Mouse (Mus musculus): Measurements from ENCODE around the gene Tbc1d7. TPM values are rescaled to one million over a fixed set of nuclear protein-coding genes. Genes with fewer than 3 reads are reported as not detected.

Tbc1d7 gene
- polyA plus RNA-seq, 1 experiment from 2014 or later: 52.0 TPM

GRCm38 (mm10) chr13:43206118-43206683 is 34.9 kb upstream of the Tbc1d7 start:
- H3K4me3 ChIP-seq (replicated peaks; ENCODE audit: low read depth, low read length): no peak overlapping the region
- ATAC-seq (replicated peaks; ENCODE audit: low FRiP score, low read depth) (no peak), DNase-seq (ENCODE audit: low spot score) (no peak)
- H3K4me2 ChIP-seq (ENCODE audit: low read length): no peak overlapping the region
- WGBS: 74% methylated on average over 12 of the region's 12 CpGs
- no peaks in the 10 kb centered on the region for H3K36me3 ChIP-seq (ENCODE audit: insufficient read depth, low read length)
- no peaks in the 10 kb centered on the region for H3K27me3 ChIP-seq (ENCODE audit: insufficient read depth, low read length)
- no peak for TF ChIP-seq CTCF (IDR thresholded peaks at IDR 0.05; ENCODE audit: low read depth)
- H3K9me3 ChIP-seq (replicated peaks; ENCODE audit: low read length): no peaks in the 10 kb centered on the region
- no peaks in the 10 kb centered on the region for H3K4me1 ChIP-seq (replicated peaks; ENCODE audit: insufficient read depth, low read length)
- no peak overlapping the region for H3K9ac ChIP-seq (ENCODE audit: low read depth, low read length)
- H3K27ac ChIP-seq: no peak overlapping the region

DNA sequence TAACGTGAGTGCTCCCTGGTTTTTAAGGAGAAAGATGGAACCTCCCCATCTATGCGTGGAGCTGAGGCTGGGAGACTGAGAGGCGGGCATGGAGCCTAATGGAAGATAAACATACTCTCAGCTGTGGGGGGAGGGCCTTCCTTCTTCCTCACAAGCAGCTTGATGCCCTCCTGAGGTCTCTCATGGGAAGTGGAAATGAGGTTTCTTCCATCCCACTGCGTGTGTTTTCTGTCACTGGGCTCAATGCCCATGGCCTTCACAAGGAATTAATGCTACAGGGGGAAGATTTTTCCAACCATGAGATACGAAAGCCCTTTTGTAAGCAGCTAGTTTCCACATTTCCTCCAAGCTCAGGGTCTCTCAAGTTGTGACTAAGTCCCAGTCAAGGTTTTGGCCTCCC is 32.3 kb upstream of the Tbc1d7 start:
- DNase-seq (ENCODE audit: low spot score) (no peak), ATAC-seq (replicated peaks; ENCODE audit: low FRiP score, low read depth) (no peak)
- Histone ChIP-seq H3K27me3 (ENCODE audit: insufficient read depth, low read length) (no peaks in the 10 kb centered on the region), H3K36me3 (ENCODE audit: insufficient read depth, low read length) (no peaks in the 10 kb centered on the region), H3K9ac (ENCODE audit: low read depth, low read length) (no peak overlapping the region), H3K4me3 (replicated peaks; ENCODE audit: low read depth, low read length) (no peak overlapping the region), H3K9me3 (replicated peaks; ENCODE audit: low read length) (no peaks in the 10 kb centered on the region), H3K4me1 (replicated peaks; ENCODE audit: insufficient read depth, low read length) (no peaks in the 10 kb centered on the region), H3K27ac (no peak overlapping the region), H3K4me2 (ENCODE audit: low read length) (no peak overlapping the region)
- no peak for TF ChIP-seq CTCF (IDR thresholded peaks at IDR 0.05; ENCODE audit: low read depth)
- 62% methylated on average over 5 of the region's 5 CpGs for WGBS

DNA sequence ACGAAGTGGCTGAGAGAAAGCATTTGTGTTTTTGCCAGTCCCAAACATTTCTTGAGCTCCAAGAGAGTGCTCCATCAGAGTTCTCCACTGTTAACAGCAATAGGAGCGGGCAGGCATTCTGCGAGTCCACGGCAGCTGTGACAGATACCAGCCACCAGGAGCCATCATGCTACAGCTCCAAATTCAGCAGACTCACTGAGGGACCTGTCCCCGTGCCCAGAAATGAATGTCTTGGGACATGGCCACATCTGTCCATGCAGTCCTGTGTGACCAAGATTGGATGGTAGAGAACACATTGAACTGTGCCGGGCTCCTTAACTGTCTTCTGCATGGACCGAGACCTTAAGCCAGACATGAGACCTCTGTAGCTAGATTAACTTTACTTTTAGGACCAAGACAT is 31.9 kb upstream of the Tbc1d7 start:
- Histone ChIP-seq H3K36me3 (ENCODE audit: insufficient read depth, low read length) (no peaks in the 10 kb centered on the region), H3K4me3 (replicated peaks; ENCODE audit: low read depth, low read length) (no peak overlapping the region), H3K9me3 (replicated peaks; ENCODE audit: low read length) (no peaks in the 10 kb centered on the region), H3K4me1 (replicated peaks; ENCODE audit: insufficient read depth, low read length) (no peaks in the 10 kb centered on the region), H3K27ac (no peak overlapping the region), H3K9ac (ENCODE audit: low read depth, low read length) (no peak overlapping the region), H3K27me3 (ENCODE audit: insufficient read depth, low read length) (no peaks in the 10 kb centered on the region), H3K4me2 (ENCODE audit: low read length) (no peak overlapping the region)
- WGBS: 84% methylated on average over 7 of the region's 7 CpGs
- no peak for DNase-seq (ENCODE audit: low spot score)
- no peak for ATAC-seq (replicated peaks; ENCODE audit: low FRiP score, low read depth)
- TF ChIP-seq CTCF (IDR thresholded peaks at IDR 0.05; ENCODE audit: low read depth): 0 out of 2 replicates have a peak, but pooled peaks have one; percentile 12

GRCm38 (mm10) chr13:43202351-43202750 is 31.1 kb upstream of the Tbc1d7 start:
- 82% methylated on average over 10 of the region's 10 CpGs for WGBS
- no peak overlapping the region for H3K4me3 ChIP-seq (replicated peaks; ENCODE audit: low read depth, low read length)
- H3K36me3 ChIP-seq (ENCODE audit: insufficient read depth, low read length): no peaks in the 10 kb centered on the region
- H3K27ac ChIP-seq: no peak overlapping the region
- H3K4me1 ChIP-seq (replicated peaks; ENCODE audit: insufficient read depth, low read length): no peaks in the 10 kb centered on the region
- ATAC-seq (replicated peaks; ENCODE audit: low FRiP score, low read depth): no peak
- no peak overlapping the region for H3K9ac ChIP-seq (ENCODE audit: low read depth, low read length)
- no peaks in the 10 kb centered on the region for H3K27me3 ChIP-seq (ENCODE audit: insufficient read depth, low read length)
- TF ChIP-seq CTCF (IDR thresholded peaks at IDR 0.05; ENCODE audit: low read depth): no peak
- H3K9me3 ChIP-seq (replicated peaks; ENCODE audit: low read length): no peaks in the 10 kb centered on the region
- H3K4me2 ChIP-seq (ENCODE audit: low read length): no peak overlapping the region
- no peak for DNase-seq (ENCODE audit: low spot score)

DNA sequence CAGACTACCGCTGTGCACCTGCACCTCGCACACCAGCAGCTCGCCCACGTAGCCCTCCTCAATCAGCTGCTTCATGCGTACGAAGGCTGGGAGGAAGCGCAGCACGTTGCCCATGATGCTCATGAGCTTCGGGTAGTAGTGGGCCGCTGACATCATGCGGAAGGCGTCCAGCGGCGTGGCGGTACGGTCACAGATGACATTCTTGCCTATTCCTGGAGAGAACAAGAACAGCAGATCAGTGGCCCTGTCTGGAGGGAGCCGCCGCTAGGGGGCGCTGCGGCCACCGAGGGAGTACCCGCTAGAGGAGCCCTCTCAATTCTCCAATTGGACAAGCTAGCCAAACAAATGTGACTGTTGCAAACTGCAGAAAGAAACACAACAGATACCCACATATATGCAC is 29.7 kb upstream of the Tbc1d7 start:
- Histone ChIP-seq H3K36me3 (ENCODE audit: insufficient read depth, low read length) (no peaks in the 10 kb centered on the region), H3K4me3 (replicated peaks; ENCODE audit: low read depth, low read length) (no peak overlapping the region), H3K27me3 (ENCODE audit: insufficient read depth, low read length) (no peaks in the 10 kb centered on the region), H3K9me3 (replicated peaks; ENCODE audit: low read length) (no peaks in the 10 kb centered on the region), H3K27ac (no peak overlapping the region), H3K4me2 (ENCODE audit: low read length) (no peak overlapping the region; the same call in 1 of the 2 replicates), H3K9ac (ENCODE audit: low read depth, low read length) (no peak overlapping the region), H3K4me1 (replicated peaks; ENCODE audit: insufficient read depth, low read length) (0 out of 2 replicates have a peak, but pooled peaks cover 1% of the 10 kb centered on the region)
- WGBS: 45% methylated on average over 22 of the region's 22 CpGs
- DNase-seq (ENCODE audit: low spot score): peak; percentile 56
- ATAC-seq (replicated peaks; ENCODE audit: low FRiP score, low read depth): peak; percentile 18; the same call in 1 of the 2 replicates
- peak; percentile 80 for TF ChIP-seq CTCF (IDR thresholded peaks at IDR 0.05; ENCODE audit: low read depth)

DNA sequence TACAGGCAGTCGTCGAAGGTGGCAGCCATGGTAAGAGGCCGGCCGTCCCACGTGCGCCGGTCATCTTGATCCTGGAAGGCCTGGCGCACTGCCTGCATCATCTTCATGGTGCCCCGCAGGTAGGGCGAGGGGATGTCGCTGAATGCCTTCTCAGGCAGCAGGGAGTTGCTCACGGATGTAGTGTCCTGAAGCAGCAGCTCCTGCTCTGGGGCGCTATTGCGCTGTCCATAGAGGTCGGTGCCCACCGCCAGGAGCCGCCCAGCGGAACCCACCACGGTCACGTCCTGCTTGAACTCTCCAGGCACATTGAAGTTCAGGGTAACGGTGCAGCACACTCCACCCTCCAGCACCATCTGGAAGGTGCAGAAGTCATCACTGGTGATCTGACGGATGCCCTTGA is 29.2 kb upstream of the Tbc1d7 start:
- no peak for DNase-seq (ENCODE audit: low spot score)
- 66% methylated on average over 22 of the region's 22 CpGs for WGBS
- Histone ChIP-seq H3K36me3 (ENCODE audit: insufficient read depth, low read length) (no peaks in the 10 kb centered on the region), H3K9me3 (replicated peaks; ENCODE audit: low read length) (no peaks in the 10 kb centered on the region), H3K9ac (ENCODE audit: low read depth, low read length) (no peak overlapping the region), H3K4me2 (ENCODE audit: low read length) (no peak overlapping the region; the same call in 1 of the 2 replicates), H3K27ac (no peak overlapping the region), H3K4me3 (replicated peaks; ENCODE audit: low read depth, low read length) (no peak overlapping the region), H3K4me1 (replicated peaks; ENCODE audit: insufficient read depth, low read length) (0 out of 2 replicates have a peak, but pooled peaks cover 5% of the 10 kb centered on the region), H3K27me3 (ENCODE audit: insufficient read depth, low read length) (no peaks in the 10 kb centered on the region)
- peak; percentile 50 for ATAC-seq (replicated peaks; ENCODE audit: low FRiP score, low read depth)
- peak; percentile 32; the same call in 1 of the 2 replicates for TF ChIP-seq CTCF (IDR thresholded peaks at IDR 0.05; ENCODE audit: low read depth)

DNA sequence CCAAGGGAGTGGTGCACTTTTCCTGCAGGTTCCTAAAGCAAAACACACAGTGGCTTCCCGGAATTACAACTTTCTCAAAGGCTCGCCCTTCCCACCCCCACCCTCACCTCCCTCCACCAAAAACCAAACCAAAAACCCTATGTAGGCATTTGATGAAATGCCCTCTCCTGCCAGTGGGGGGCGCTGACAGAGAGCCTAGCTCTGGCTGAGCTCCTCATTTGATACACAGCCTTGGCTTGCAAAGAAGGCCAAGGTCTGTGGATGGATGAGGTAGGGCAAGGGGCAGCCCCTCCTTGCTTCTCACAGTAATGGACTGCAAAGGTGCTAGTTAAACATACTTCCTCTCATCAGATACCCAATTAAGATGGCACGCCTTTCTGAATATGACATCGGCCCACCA is 28.4 kb upstream of the Tbc1d7 start:
- Histone ChIP-seq H3K4me2 (ENCODE audit: low read length) (no peak overlapping the region), H3K36me3 (ENCODE audit: insufficient read depth, low read length) (no peaks in the 10 kb centered on the region), H3K27ac (no peak overlapping the region), H3K9me3 (replicated peaks; ENCODE audit: low read length) (no peaks in the 10 kb centered on the region), H3K4me3 (replicated peaks; ENCODE audit: low read depth, low read length) (no peak overlapping the region), H3K4me1 (replicated peaks; ENCODE audit: insufficient read depth, low read length) (0 out of 2 replicates have a peak, but pooled peaks cover 5% of the 10 kb centered on the region), H3K9ac (ENCODE audit: low read depth, low read length) (no peak overlapping the region), H3K27me3 (ENCODE audit: insufficient read depth, low read length) (no peaks in the 10 kb centered on the region)
- whole genome bisulfite sequencing: 77% methylated on average over 5 of the region's 5 CpGs
- peak; percentile 62 for TF ChIP-seq CTCF (IDR thresholded peaks at IDR 0.05; ENCODE audit: low read depth)
- no peak for DNase-seq (ENCODE audit: low spot score)
- no peak for ATAC-seq (replicated peaks; ENCODE audit: low FRiP score, low read depth)

All from kidney, postnatal 0 days (tissue).